Mouse (Mus musculus) layer of hippocampus, adult 9-10 months (tissue): ENCODE measurements at regions not wholly inside any gene's neighbourhood (a gene's known extent, or its start where the extent isn't known, plus 50 kb on each side); places are given as distances from the start of the nearest gene placed in this dataset.

Experiments
- DNase-seq: peaks from one replicate; pipeline ENCODE4 v3.0.0; 2022; ENCODE audit warnings: low spot score

- no peak for DNase-seq
Observed at GRCm38 (mm10) chr9:41481611-41482266, 320.2 kb upstream of the Ubash3b start.

- DNase-seq = no peak
Observed at GRCm38 (mm10) chr9:41479854-41480749, 318.6 kb upstream of the Ubash3b start.

GRCm38 (mm10) chr9:41479085-41479484 is 317.6 kb upstream of the Ubash3b start:
- DNase-seq = no peak

GRCm38 (mm10) chr9:41478106-41478848 is 316.8 kb upstream of the Ubash3b start:
- no peak for DNase-seq

GRCm38 (mm10) chr9:41475326-41475725 is 313.8 kb upstream of the Ubash3b start:
- DNase-seq = no peak

- DNase-seq = no peak
Observed at GRCm38 (mm10) chr9:41474945-41475297, 313.4 kb upstream of the Ubash3b start.

- DNase-seq = peak; percentile 83
Observed at GRCm38 (mm10) chr9:41474244-41474944, 312.9 kb upstream of the Ubash3b start.

GRCm38 (mm10) chr9:41473506-41473905 is 312.0 kb upstream of the Ubash3b start:
- DNase-seq = no peak

- DNase-seq = no peak
Observed at GRCm38 (mm10) chr9:41471345-41471744, 309.8 kb upstream of the Ubash3b start.

- no peak for DNase-seq
Observed at GRCm38 (mm10) chr9:41470010-41470409, 308.5 kb upstream of the Ubash3b start.

GRCm38 (mm10) chr9:41469414-41469813 is 307.9 kb upstream of the Ubash3b start:
- no peak for DNase-seq

GRCm38 (mm10) chr9:41464057-41464685 is 302.7 kb upstream of the Ubash3b start:
- peak; percentile 48 for DNase-seq

- peak; percentile 52 for DNase-seq
Observed at GRCm38 (mm10) chr9:41461742-41462141, 300.2 kb upstream of the Ubash3b start.

- no peak for DNase-seq
Observed at GRCm38 (mm10) chr9:41460709-41461108, 299.2 kb upstream of the Ubash3b start.

- DNase-seq = no peak
Observed at GRCm38 (mm10) chr9:41457003-41457402, 295.5 kb upstream of the Ubash3b start.

GRCm38 (mm10) chr9:41451738-41452137 is 290.2 kb upstream of the Ubash3b start:
- DNase-seq = no peak

GRCm38 (mm10) chr9:41449233-41449632 is 287.7 kb upstream of the Ubash3b start:
- no peak for DNase-seq

- no peak for DNase-seq
Observed at GRCm38 (mm10) chr9:41447902-41448301, 286.4 kb upstream of the Ubash3b start.

- peak; percentile 22 for DNase-seq
Observed at GRCm38 (mm10) chr9:41447211-41447875, 285.8 kb upstream of the Ubash3b start.

GRCm38 (mm10) chr9:41446431-41447203 is 285.1 kb upstream of the Ubash3b start:
- peak; percentile 55 for DNase-seq
